ENCODE assay signal across 33 mouse cellular contexts in genomic region chr7:79428243-79428642, GRCm38 (mm10). TPM values are rescaled to one million over a fixed set of nuclear protein-coding genes. Genes with fewer than 3 reads are reported as not detected.
DNase-seq lines count a peak whose midpoint lies in the region; ATAC-seq and TF ChIP-seq lines count a peak whose summit lies in the region.
"Had no signal": no experiment of that assay in that cellular context is flagged by ENCODE, and none has a peak within 500 bp of the region (broad histone marks: within the 10 kb centered on the region; RNA-seq: fewer than 3 reads in every experiment).

No protein-coding gene starts in this region.

- peak; percentile 9 for DNase-seq in kidney, postnatal 0 days (ENCODE audit: low spot score)
- DNase-seq in kidney, postnatal 14 days = no peak
- DNase-seq in ES-CJ7 (ENCODE audit: low read depth, low spot score) = peak; percentile 68
- peak; percentile 82 for DNase-seq in ZHBTc4 (ENCODE audit: low read depth, low spot score)
- peak; percentile 44 for DNase-seq in mesoderm, embryonic 11.5 days (ENCODE audit: low read depth, low spot score)
- no peak for DNase-seq in frontal cortex, postnatal 10 days (ENCODE audit: low spot score in 2 of 2)
- DNase-seq in cerebellum, adult 9-10 months = no peak
- DNase-seq: adrenal gland, adult 2 months; adrenal gland, postnatal 36 days; cerebellum, adult 18-20 months; cerebellum, postnatal 14 days; gastrocnemius, postnatal 14 days; heart, postnatal 4 days; kidney, adult 18-20 months; liver, embryonic 13.5 days; lung, adult 18-20 months; midbrain, embryonic 14.5 days; right cerebral cortex, postnatal 14 days; thymus, postnatal 14 days had no signal

- no peak overlapping the region for H3K9ac ChIP-seq in kidney, postnatal 0 days (ENCODE audit: low read depth, low read length)
- H3K9ac ChIP-seq: embryonic facial prominence, embryonic 15.5 days; forebrain, embryonic 12.5 days; hindbrain, embryonic 15.5 days; limb, embryonic 15.5 days; liver, embryonic 13.5 days; neural tube, embryonic 12.5 days; stomach, embryonic 15.5 days had no signal

- no peak overlapping the region for H3K4me3 ChIP-seq in kidney, postnatal 0 days (replicated peaks; ENCODE audit: low read depth, low read length)
- H3K4me3 ChIP-seq: embryonic facial prominence, embryonic 15.5 days; forebrain, embryonic 12.5 days; hindbrain, embryonic 15.5 days; limb, embryonic 10.5 days; limb, embryonic 15.5 days; liver, embryonic 13.5 days; neural tube, embryonic 12.5 days; stomach, embryonic 15.5 days had no signal

- 64% methylated on average over 5 of the region's 5 CpGs for WGBS in kidney, postnatal 0 days

- no peaks in the 10 kb centered on the region for H3K4me1 ChIP-seq in kidney, postnatal 0 days (replicated peaks; ENCODE audit: insufficient read depth, low read length)
- H3K4me1 ChIP-seq: embryonic facial prominence, embryonic 15.5 days; forebrain, embryonic 12.5 days; hindbrain, embryonic 15.5 days; limb, embryonic 10.5 days; limb, embryonic 15.5 days; liver, embryonic 13.5 days; neural tube, embryonic 12.5 days; stomach, embryonic 15.5 days had no signal

- ATAC-seq in kidney, postnatal 0 days (replicated peaks; ENCODE audit: low FRiP score, low read depth) = no peak
- ATAC-seq: activated CD4-positive, CD25-positive, alpha-beta regulatory T cell, adult 4 months; CD4-positive, CD25-positive, alpha-beta regulatory T cell, adult 4 months; inflammation-experienced regulatory T-cells, adult 6 months; lung, postnatal 0 days had no signal

- H3K27ac ChIP-seq in kidney, postnatal 0 days = no peak overlapping the region
- H3K27ac ChIP-seq: embryonic facial prominence, embryonic 15.5 days; forebrain, embryonic 12.5 days; hindbrain, embryonic 15.5 days; limb, embryonic 10.5 days; limb, embryonic 15.5 days; liver, embryonic 13.5 days; macrophage; neural tube, embryonic 12.5 days; stomach, embryonic 15.5 days had no signal

- no peaks in the 10 kb centered on the region for H3K36me3 ChIP-seq in kidney, postnatal 0 days (ENCODE audit: insufficient read depth, low read length)
- H3K36me3 ChIP-seq: embryonic facial prominence, embryonic 15.5 days; hindbrain, embryonic 15.5 days; limb, embryonic 15.5 days had no signal

- no peaks in the 10 kb centered on the region for H3K9me3 ChIP-seq in kidney, postnatal 0 days (replicated peaks; ENCODE audit: low read length)
- H3K9me3 ChIP-seq: embryonic facial prominence, embryonic 15.5 days; forebrain, embryonic 12.5 days; hindbrain, embryonic 15.5 days; limb, embryonic 10.5 days; limb, embryonic 15.5 days; liver, embryonic 13.5 days; neural tube, embryonic 12.5 days; stomach, embryonic 15.5 days had no signal

- no peaks in the 10 kb centered on the region for H3K27me3 ChIP-seq in kidney, postnatal 0 days (ENCODE audit: insufficient read depth, low read length)
- H3K27me3 ChIP-seq: embryonic facial prominence, embryonic 15.5 days; forebrain, embryonic 12.5 days; hindbrain, embryonic 15.5 days; limb, embryonic 15.5 days; liver, embryonic 13.5 days; neural tube, embryonic 12.5 days; stomach, embryonic 15.5 days had no signal

- no peak overlapping the region for H3K4me2 ChIP-seq in kidney, postnatal 0 days (ENCODE audit: low read length)
- H3K4me2 ChIP-seq: embryonic facial prominence, embryonic 15.5 days; forebrain, embryonic 12.5 days; heart, embryonic 11.5 days; hindbrain, embryonic 15.5 days; limb, embryonic 15.5 days; liver, embryonic 13.5 days; neural tube, embryonic 12.5 days; stomach, embryonic 15.5 days had no signal

- no peak for TF ChIP-seq CTCF in kidney, postnatal 0 days (IDR thresholded peaks at IDR 0.05; ENCODE audit: low read depth)

RNA-seq across cellular contexts. Expression of gene Fanci, which starts 36.5 kb away (rescaled TPM):
- polyA plus RNA-seq in kidney, postnatal 0 days (2015; fragmentation: Nextera tagmentation; extraction: Ambion mirVana) = 3.1 and 4.2 TPM in 2 replicates

RNA-seq across cellular contexts. Expression of gene Polg, which starts 37.9 kb away (rescaled TPM):
- polyA plus RNA-seq in kidney, postnatal 0 days (2015; fragmentation: Nextera tagmentation; extraction: Ambion mirVana) = 22.6 and 22.8 TPM in 2 replicates

RNA-seq across cellular contexts. Expression of gene Rlbp1, which starts 41.4 kb away (rescaled TPM):
- polyA plus RNA-seq in kidney, postnatal 0 days (2015; fragmentation: Nextera tagmentation; extraction: Ambion mirVana) = 0.32 and 0.38 TPM in 2 replicates
- polyA plus RNA-seq: CD4-positive, CD25-positive, alpha-beta regulatory T cell, adult 4 months; heart, postnatal 0 days; inflammation-experienced regulatory T-cells, adult 6 months; macrophage had no signal

Comparison
In these comparisons a context has a peak if more than half of its experiments do, and no peak if none do; other contexts are left out.
1. DNase-seq: peak in kidney, postnatal 0 days (single experiment), ES-CJ7 (single experiment), ZHBTc4 (single experiment) and mesoderm, embryonic 11.5 days (single experiment); none in kidney, postnatal 14 days (single experiment), frontal cortex, postnatal 10 days (0 of 2) and cerebellum, adult 9-10 months (single experiment).